Mouse (Mus musculus): ENCODE results near the gene Snx19. TPM values are rescaled to one million over a fixed set of nuclear protein-coding genes. Genes with fewer than 3 reads are reported as not detected.
A peak's percentile ranks its signal among the peaks of the same experiment; 100 is the strongest.

The Snx19 gene
- polyA plus RNA-seq, 1 experiment from 2014 or later = 21.5 TPM

GRCm38 (mm10) chr9:30446126-30446525 lies 19.2 kb downstream of the Snx19 start:
- no peak overlapping the region for H3K27ac ChIP-seq (replicated peaks)
- 88% methylated on average over 1 of the region's 1 CpGs for WGBS

DNA sequence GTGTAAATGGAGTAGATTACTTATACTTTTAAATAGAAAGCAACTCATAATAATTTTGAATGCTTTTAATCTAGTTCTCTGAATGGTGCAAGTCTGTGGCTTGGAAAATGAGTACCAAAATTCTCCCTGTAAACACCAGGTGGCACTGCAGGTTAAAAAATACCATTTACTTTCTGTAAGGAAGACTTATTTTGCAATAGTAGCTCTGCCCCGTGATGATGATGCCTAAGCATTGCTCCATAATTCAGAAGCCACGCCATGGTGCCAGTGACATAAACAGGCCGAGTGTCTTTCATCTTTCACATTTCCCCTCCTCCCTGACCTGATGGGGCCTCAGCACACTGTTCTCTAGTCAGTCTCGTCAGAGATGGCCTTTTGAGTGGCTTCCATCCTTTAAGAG lies 21.6 kb downstream of the Snx19 start:
- peaks cover 70% of the 10 kb centered on the region for H3K36me3 ChIP-seq
- H3K4me1 ChIP-seq (replicated peaks) = peaks cover 27% of the 10 kb centered on the region
- H3K9ac ChIP-seq = no peak overlapping the region
- no peaks in the 10 kb centered on the region for H3K9me3 ChIP-seq
- H3K4me3 ChIP-seq = no peak overlapping the region
- no peak overlapping the region for H3K4me2 ChIP-seq
- no peaks in the 10 kb centered on the region for H3K27me3 ChIP-seq
- H3K27ac ChIP-seq (replicated peaks) = no peak overlapping the region
- WGBS = 35% methylated on average over 4 of the region's 4 CpGs
- peak; percentile 40; the same call in 1 of the 2 replicates for ATAC-seq (ENCODE audit: low read depth)

More at GRCm38 (mm10) chr9:30446126-30446525, 19.2 kb downstream of the Snx19 start:
- Histone ChIP-seq H3K27me3 (no peaks in the 10 kb centered on the region), H3K9me3 (no peaks in the 10 kb centered on the region), H3K4me1 (replicated peaks) (peaks cover 27% of the 10 kb centered on the region), H3K4me2 (no peak overlapping the region), H3K36me3 (peaks cover 76% of the 10 kb centered on the region), H3K9ac (no peak overlapping the region), H3K4me3 (no peak overlapping the region)
- ATAC-seq (ENCODE audit: low read depth) = no peak

DNA sequence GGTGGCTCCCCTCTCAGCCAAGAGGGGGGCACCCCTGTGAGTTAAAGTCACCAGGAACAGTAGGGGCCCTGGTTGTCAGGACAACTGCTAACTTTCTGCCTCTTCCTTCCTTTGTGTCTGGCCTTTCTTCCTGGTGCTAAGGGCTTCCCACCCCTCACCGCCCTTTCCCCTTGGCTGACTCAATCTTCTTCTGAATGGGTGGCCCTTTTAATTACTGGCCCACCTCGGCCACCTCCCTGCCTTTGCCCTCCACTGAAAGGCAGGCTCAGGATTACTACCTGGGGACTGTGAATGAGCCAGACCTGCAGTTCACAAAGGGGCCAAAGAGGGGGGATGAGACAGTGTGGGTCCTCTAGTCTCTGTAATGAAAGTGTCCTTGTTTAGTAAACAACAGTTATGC lies 23.0 kb downstream of the Snx19 start:
- no peak overlapping the region for H3K4me2 ChIP-seq
- peaks cover 56% of the 10 kb centered on the region for H3K36me3 ChIP-seq
- H3K4me3 ChIP-seq = no peak overlapping the region
- no peak for ATAC-seq (ENCODE audit: low read depth)
- H3K9ac ChIP-seq = no peak overlapping the region
- no peaks in the 10 kb centered on the region for H3K27me3 ChIP-seq
- H3K27ac ChIP-seq (replicated peaks) = no peak overlapping the region
- H3K4me1 ChIP-seq (replicated peaks) = peaks cover 24% of the 10 kb centered on the region
- no peaks in the 10 kb centered on the region for H3K9me3 ChIP-seq
- 3% methylated on average over 2 of the region's 2 CpGs for WGBS

GRCm38 (mm10) chr9:30450834-30451233 lies 23.9 kb downstream of the Snx19 start:
- no peak overlapping the region for H3K9ac ChIP-seq
- 44% methylated on average over 2 of the region's 2 CpGs for WGBS
- H3K9me3 ChIP-seq = no peaks in the 10 kb centered on the region
- peaks cover 50% of the 10 kb centered on the region for H3K36me3 ChIP-seq
- no peak overlapping the region for H3K4me3 ChIP-seq
- H3K27me3 ChIP-seq = no peaks in the 10 kb centered on the region
- no peak overlapping the region for H3K4me2 ChIP-seq
- H3K4me1 ChIP-seq (replicated peaks) = peaks cover 20% of the 10 kb centered on the region; the same call in 1 of the 2 replicates
- ATAC-seq (ENCODE audit: low read depth) = no peak
- H3K27ac ChIP-seq (replicated peaks) = no peak overlapping the region

DNA sequence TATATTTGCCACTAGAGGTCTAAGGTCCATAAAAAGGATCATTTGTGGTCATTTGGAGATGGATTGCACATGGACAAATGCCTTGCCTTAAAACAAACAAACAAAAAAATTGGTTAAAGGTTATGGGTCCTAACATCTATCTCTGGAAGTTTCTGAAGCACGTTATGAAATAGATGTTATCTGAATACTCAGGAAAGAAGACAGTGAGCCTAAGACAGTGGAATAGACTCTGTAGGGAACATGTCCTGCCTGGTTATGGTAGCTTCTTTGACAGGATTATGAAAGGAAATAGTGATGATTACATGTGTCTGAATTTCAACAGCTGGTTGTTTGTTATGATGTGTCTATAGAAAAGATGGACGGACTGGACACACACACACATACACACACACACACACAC lies 27.6 kb downstream of the Snx19 start:
- Histone ChIP-seq H3K27ac (replicated peaks) (no peak overlapping the region), H3K9ac (no peak overlapping the region), H3K4me2 (no peak overlapping the region), H3K9me3 (no peaks in the 10 kb centered on the region), H3K27me3 (no peaks in the 10 kb centered on the region), H3K4me1 (replicated peaks) (peaks cover 14% of the 10 kb centered on the region; the same call in 1 of the 2 replicates), H3K4me3 (no peak overlapping the region), H3K36me3 (peaks cover 49% of the 10 kb centered on the region)
- no peak for ATAC-seq (ENCODE audit: low read depth)
- WGBS = 94% methylated on average over 2 of the region's 2 CpGs

DNA sequence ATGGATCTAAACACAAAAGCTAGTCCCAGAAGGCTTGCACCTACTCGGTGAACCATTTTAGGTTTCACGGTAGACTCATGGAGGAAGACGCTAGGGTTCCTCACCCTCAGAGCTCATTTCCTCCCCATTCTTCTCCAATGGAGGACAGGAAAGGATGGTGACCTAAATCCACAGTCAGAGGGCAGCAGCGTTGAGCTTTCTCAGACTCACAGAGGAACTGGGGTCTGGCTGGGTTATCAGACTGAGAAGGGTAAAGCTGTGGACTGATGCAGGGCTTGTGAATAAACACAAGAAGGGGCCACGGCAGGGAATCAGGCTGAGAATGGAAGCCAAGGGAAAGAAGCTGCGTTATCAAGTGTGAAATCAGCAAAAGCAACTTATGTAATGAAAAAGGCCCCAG lies 29.3 kb downstream of the Snx19 start:
- no peak for ATAC-seq (ENCODE audit: low read depth)
- Histone ChIP-seq H3K27ac (replicated peaks) (no peak overlapping the region), H3K9ac (no peak overlapping the region), H3K27me3 (no peaks in the 10 kb centered on the region), H3K4me3 (no peak overlapping the region), H3K9me3 (no peaks in the 10 kb centered on the region), H3K4me2 (no peak overlapping the region), H3K36me3 (peaks cover 47% of the 10 kb centered on the region), H3K4me1 (replicated peaks) (no peaks in the 10 kb centered on the region)
- WGBS = 87% methylated on average over 6 of the region's 6 CpGs

DNA sequence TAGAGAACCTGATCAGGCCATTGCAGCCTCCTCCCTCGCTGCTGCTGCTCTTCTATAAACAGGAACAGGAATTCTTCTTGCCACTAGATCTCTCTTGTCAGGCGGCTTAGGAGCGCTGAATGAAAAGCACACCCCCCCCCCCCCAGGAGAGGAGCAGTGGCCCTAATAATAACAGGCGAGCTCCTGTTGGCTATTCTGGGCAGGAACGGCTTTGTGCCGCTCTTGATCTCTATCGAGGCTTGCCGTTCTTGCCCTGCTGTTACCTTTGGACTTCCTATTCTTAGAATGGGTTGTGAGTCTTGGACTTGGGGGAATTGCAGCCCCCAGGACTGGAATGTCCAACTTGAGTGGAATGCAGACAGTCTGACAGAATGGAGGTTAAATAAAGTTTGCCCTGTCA lies 33.6 kb downstream of the Snx19 start:
- no peaks in the 10 kb centered on the region for H3K4me1 ChIP-seq (replicated peaks)
- peaks cover 73% of the 10 kb centered on the region for H3K36me3 ChIP-seq

GRCm38 (mm10) chr9:30464661-30465060 lies 37.8 kb downstream of the Snx19 start:
- Histone ChIP-seq H3K36me3 (peaks cover 80% of the 10 kb centered on the region), H3K9ac (no peak overlapping the region), H3K9me3 (no peaks in the 10 kb centered on the region), H3K4me3 (no peak overlapping the region), H3K27me3 (no peaks in the 10 kb centered on the region), H3K27ac (replicated peaks) (no peak overlapping the region), H3K4me1 (replicated peaks) (no peaks in the 10 kb centered on the region), H3K4me2 (no peak overlapping the region)
- WGBS = 86% methylated on average over 4 of the region's 4 CpGs
- ATAC-seq (ENCODE audit: low read depth) = no peak

More for the DNA sequence above, 33.6 kb downstream of the Snx19 start:
- H3K9ac ChIP-seq = no peak overlapping the region
- no peak overlapping the region for H3K27ac ChIP-seq (replicated peaks)
- H3K4me3 ChIP-seq = no peak overlapping the region
- no peak for ATAC-seq (ENCODE audit: low read depth)
- H3K4me2 ChIP-seq = no peak overlapping the region
- 89% methylated on average over 8 of the region's 8 CpGs for WGBS
- no peaks in the 10 kb centered on the region for H3K27me3 ChIP-seq
- H3K9me3 ChIP-seq = no peaks in the 10 kb centered on the region

- H3K4me3 ChIP-seq = no peak overlapping the region
- no peaks in the 10 kb centered on the region for H3K27me3 ChIP-seq
- H3K27ac ChIP-seq (replicated peaks) = no peak overlapping the region
- H3K4me2 ChIP-seq = no peak overlapping the region
- H3K9me3 ChIP-seq = no peaks in the 10 kb centered on the region
- H3K4me1 ChIP-seq (replicated peaks) = no peaks in the 10 kb centered on the region
- 51% methylated on average over 4 of the region's 4 CpGs for WGBS
- H3K36me3 ChIP-seq = no peaks in the 10 kb centered on the region
- peak; percentile 57; the same call in 1 of the 2 replicates for ATAC-seq (ENCODE audit: low read depth)
- H3K9ac ChIP-seq = no peak overlapping the region
Observed at GRCm38 (mm10) chr9:30480043-30480442, 53.1 kb downstream of the Snx19 start.

- WGBS = 6% methylated on average over 6 of the region's 6 CpGs
- H3K9me3 ChIP-seq = no peaks in the 10 kb centered on the region
- no peaks in the 10 kb centered on the region for H3K4me1 ChIP-seq (replicated peaks)
- no peak overlapping the region for H3K9ac ChIP-seq
- no peak overlapping the region for H3K27ac ChIP-seq (replicated peaks)
- ATAC-seq (ENCODE audit: low read depth) = peak; percentile 93
- no peaks in the 10 kb centered on the region for H3K36me3 ChIP-seq
- H3K4me2 ChIP-seq = no peak overlapping the region
- no peak overlapping the region for H3K4me3 ChIP-seq
- no peaks in the 10 kb centered on the region for H3K27me3 ChIP-seq
Observed at GRCm38 (mm10) chr9:30480464-30480863, 53.6 kb downstream of the Snx19 start.

DNA sequence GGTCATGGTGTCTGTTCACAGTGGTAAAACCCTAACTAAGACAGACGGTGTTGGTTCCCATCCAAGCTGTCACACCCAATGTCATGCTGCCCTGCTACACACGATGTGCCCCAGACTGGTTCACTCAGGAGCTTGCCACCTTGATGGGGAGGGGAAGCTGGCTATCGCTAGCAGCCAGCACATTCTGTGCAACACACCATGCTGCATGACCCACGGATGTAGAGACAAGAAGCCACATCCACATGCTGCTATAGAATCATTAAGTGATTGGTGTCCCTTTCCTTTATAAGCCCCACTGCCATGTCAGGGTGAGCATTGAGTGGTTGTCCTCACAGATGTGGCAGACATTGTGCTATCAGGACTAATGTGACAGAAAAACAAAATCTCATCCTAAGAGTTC lies 55.2 kb downstream of the Snx19 start:
- no peaks in the 10 kb centered on the region for H3K36me3 ChIP-seq
- H3K9me3 ChIP-seq = no peaks in the 10 kb centered on the region
- no peak overlapping the region for H3K4me3 ChIP-seq
- 94% methylated on average over 4 of the region's 4 CpGs for WGBS
- H3K4me1 ChIP-seq (replicated peaks) = no peaks in the 10 kb centered on the region
- H3K27ac ChIP-seq (replicated peaks) = no peak overlapping the region
- H3K9ac ChIP-seq = no peak overlapping the region
- no peak overlapping the region for H3K4me2 ChIP-seq
- H3K27me3 ChIP-seq = no peaks in the 10 kb centered on the region
- ATAC-seq (ENCODE audit: low read depth) = no peak

DNA sequence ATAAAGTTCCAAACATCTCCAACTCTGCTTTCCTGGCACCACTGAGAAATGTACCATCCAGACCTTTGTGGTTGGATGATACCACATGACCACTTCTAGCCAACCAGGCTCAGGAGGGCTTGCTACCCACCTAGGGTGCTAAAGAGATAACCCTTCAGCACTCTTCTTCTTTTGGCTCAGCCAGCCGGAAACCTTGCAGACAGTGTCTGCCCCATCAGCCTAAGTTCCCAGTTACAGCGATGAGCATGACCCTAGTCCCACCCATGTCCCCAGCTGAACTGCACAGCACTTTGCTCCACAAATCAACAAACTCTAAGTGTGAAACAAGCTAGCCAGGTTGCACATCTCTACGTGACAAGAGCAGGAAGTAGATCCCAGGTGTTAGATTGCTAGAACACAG lies 57.3 kb downstream of the Snx19 start:
- no peak for ATAC-seq (ENCODE audit: low read depth)

GRCm38 (mm10) chr9:30485161-30485560 lies 58.3 kb downstream of the Snx19 start:
- Histone ChIP-seq H3K4me1 (replicated peaks) (no peaks in the 10 kb centered on the region), H3K27ac (replicated peaks) (no peak overlapping the region), H3K36me3 (no peaks in the 10 kb centered on the region), H3K4me2 (no peak overlapping the region), H3K9me3 (no peaks in the 10 kb centered on the region), H3K27me3 (no peaks in the 10 kb centered on the region), H3K9ac (no peak overlapping the region), H3K4me3 (no peak overlapping the region)
- 89% methylated on average over 2 of the region's 2 CpGs for WGBS
- no peak for ATAC-seq (ENCODE audit: low read depth)

More for the DNA sequence above, 57.3 kb downstream of the Snx19 start:
- H3K4me2 ChIP-seq = no peak overlapping the region
- no peak overlapping the region for H3K9ac ChIP-seq
- no peaks in the 10 kb centered on the region for H3K4me1 ChIP-seq (replicated peaks)
- WGBS = 88% methylated on average over 3 of the region's 3 CpGs
- no peaks in the 10 kb centered on the region for H3K9me3 ChIP-seq
- H3K4me3 ChIP-seq = no peak overlapping the region
- H3K36me3 ChIP-seq = no peaks in the 10 kb centered on the region
- H3K27ac ChIP-seq (replicated peaks) = no peak overlapping the region
- no peaks in the 10 kb centered on the region for H3K27me3 ChIP-seq

All from neural tube, embryonic 13.5 days (tissue).